Mouse (Mus musculus) neural tube, embryonic 14.5 days (tissue): Measurements from ENCODE around the gene Tinagl1. TPM values are rescaled to one million over a fixed set of nuclear protein-coding genes. Genes with fewer than 3 reads are reported as not detected.

Experiments
- ATAC-seq: fragments of 200-750 bp; cut with Nextera tagmentation; 2 replicates; pipeline ENCODE4 v1.8.0; 2017; ENCODE audit warnings: low read depth, mild to moderate bottlenecking, moderate TSS enrichment, moderate library complexity
- H3K27ac ChIP-seq: fragments of 300-500 bp; sonication (generic); 2 replicates; pipeline ENCODE4 v1.5.1; 2014; ENCODE audit warnings: low read depth, mild to moderate bottlenecking, control low read depth, low read length, moderate library complexity, mixed read lengths
- H3K27me3 ChIP-seq: fragments of 300-500 bp; sonication (generic); 2 replicates; pipeline ENCODE4 v1.6.1; 2014; ENCODE audit warnings: low read length; ENCODE audit not compliant: control insufficient read depth, insufficient read depth
- H3K36me3 ChIP-seq: fragments of 300-500 bp; sonication (generic); 2 replicates; pipeline ENCODE4 v1.6.1; 2014; ENCODE audit warnings: low read length, mixed read lengths; ENCODE audit not compliant: control insufficient read depth, insufficient read depth
- H3K4me1 ChIP-seq: fragments of 300-500 bp; sonication (generic); 2 replicates; pipeline ENCODE4 v1.6.1; 2014; ENCODE audit warnings: low read length; ENCODE audit not compliant: control insufficient read depth, insufficient read depth
- H3K4me2 ChIP-seq: fragments of 300-500 bp; sonication (generic); 2 replicates; pipeline ENCODE4 v1.6.1; 2014; ENCODE audit warnings: mild to moderate bottlenecking, low read depth, low read length, control low read depth
- H3K4me3 ChIP-seq: fragments of 300-500 bp; sonication (generic); 2 replicates; pipeline ENCODE4 v1.5.1; 2014; ENCODE audit warnings: low read depth, low read length, control low read depth, mixed read lengths
- H3K9ac ChIP-seq: fragments of 300-500 bp; sonication (generic); replicated peaks from 2 replicates; pipeline ENCODE4 v1.6.1; 2014; ENCODE audit warnings: low read depth, mild to moderate bottlenecking, control low read depth, low read length, mixed read lengths
- H3K9me3 ChIP-seq: fragments of 300-500 bp; sonication (generic); 2 replicates; pipeline ENCODE4 v1.6.1; 2016; ENCODE audit warnings: low read length; ENCODE audit not compliant: control insufficient read depth
- WGBS: fragments of 180-500 bp; shearing (Covaris S2); extraction: QIAGEN DNeasy Blood & Tissue Kit; methylation state at CpG from one replicate; pipeline ENCODE4 v1.1.7; 2014; 5-methylcytosine and 5-hydroxymethylcytosine counted together
- polyA plus RNA-seq: library from polyadenylated mRNA; unstranded; fragments of >200 nt; fragmentation: Nextera tagmentation; extraction: Ambion mirVana; gene quantifications from 2 replicates; pipeline ENCODE4 v1.2.1, GENCODE M21; 2014

Gene Tinagl1
- polyA plus RNA-seq, 1 experiment from 2014 or later = 0.79 TPM

DNA sequence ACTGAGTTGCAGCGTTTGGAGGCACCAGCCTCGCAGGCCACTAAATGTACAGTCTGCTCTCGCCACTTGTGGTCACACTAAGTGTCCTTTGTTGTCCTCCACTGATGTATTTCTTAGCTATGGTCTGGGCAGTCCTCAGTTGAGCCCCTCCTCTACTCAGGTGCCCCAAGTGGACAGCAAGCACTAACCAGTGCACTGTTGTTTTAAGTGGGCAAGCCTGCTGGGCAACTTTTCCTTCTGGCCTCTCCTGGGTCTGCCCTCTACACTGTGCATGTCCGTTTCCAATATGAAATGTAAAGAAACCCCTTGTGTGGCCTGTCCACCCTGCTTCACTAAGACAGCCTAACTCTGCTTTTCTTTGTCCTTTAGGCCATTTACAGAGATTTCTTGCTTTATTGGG is 50.8 kb downstream of the Tinagl1 start:
- Histone ChIP-seq H3K9ac (no peak overlapping the region), H3K9me3 (no peaks in the 10 kb centered on the region), H3K4me3 (no peak overlapping the region), H3K36me3 (peaks cover 37% of the 10 kb centered on the region), H3K4me1 (no peaks in the 10 kb centered on the region), H3K27me3 (no peaks in the 10 kb centered on the region), H3K27ac (no peak overlapping the region), H3K4me2 (no peak overlapping the region)
- ATAC-seq = no peak
- WGBS = 96% methylated on average over 4 of the region's 4 CpGs

DNA sequence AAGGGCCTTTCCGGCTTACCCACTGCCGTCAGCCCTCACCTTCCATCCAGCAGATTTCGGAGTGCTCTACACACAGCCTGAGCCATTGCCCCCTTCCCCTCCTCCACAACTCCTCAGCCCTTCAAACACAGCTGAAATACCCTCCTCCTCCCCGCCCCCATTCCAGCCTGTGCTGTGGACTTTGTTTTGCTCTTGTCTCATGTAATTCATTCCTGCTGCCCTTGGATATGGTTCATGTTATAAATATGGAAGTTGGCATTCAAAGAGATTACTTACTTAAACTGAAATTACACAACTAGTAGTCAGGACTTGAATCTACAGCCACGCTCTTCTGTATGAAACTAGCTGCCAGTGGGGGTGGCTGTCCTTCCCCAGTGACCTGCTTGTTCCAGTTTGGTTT is 51.9 kb downstream of the Tinagl1 start:
- Histone ChIP-seq H3K4me1 (no peaks in the 10 kb centered on the region), H3K9me3 (no peaks in the 10 kb centered on the region), H3K27ac (no peak overlapping the region), H3K36me3 (peaks cover 37% of the 10 kb centered on the region), H3K4me2 (no peak overlapping the region), H3K27me3 (no peaks in the 10 kb centered on the region), H3K9ac (no peak overlapping the region), H3K4me3 (no peak overlapping the region)
- WGBS = 91% methylated on average over 5 of the region's 5 CpGs
- ATAC-seq = no peak

DNA sequence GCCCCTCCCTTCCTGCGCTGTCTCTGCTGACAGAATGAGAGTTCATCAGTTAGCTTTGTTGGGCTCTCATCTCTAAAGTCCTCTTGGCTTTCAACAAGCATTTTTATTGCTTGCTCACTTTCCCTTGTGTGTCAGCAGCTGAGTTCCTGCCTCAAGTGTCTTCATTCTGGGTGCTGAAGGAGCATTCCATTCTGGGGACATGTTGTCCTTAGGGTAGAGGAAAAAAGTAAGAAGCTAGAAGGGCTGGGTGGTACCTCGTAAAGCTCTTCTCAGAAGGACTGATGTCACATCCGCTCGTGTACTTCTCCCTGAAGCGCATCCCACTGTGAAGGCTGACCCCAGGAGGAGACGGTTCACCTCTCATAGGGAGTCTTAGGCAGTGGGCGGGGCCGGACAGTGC is 53.4 kb downstream of the Tinagl1 start:
- H3K36me3 ChIP-seq = peaks cover 35% of the 10 kb centered on the region
- H3K4me2 ChIP-seq = no peak overlapping the region
- no peak overlapping the region for H3K27ac ChIP-seq
- H3K9ac ChIP-seq = no peak overlapping the region
- no peaks in the 10 kb centered on the region for H3K9me3 ChIP-seq
- no peaks in the 10 kb centered on the region for H3K4me1 ChIP-seq
- ATAC-seq = no peak
- no peak overlapping the region for H3K4me3 ChIP-seq
- WGBS = 74% methylated on average over 8 of the region's 8 CpGs
- H3K27me3 ChIP-seq = no peaks in the 10 kb centered on the region

DNA sequence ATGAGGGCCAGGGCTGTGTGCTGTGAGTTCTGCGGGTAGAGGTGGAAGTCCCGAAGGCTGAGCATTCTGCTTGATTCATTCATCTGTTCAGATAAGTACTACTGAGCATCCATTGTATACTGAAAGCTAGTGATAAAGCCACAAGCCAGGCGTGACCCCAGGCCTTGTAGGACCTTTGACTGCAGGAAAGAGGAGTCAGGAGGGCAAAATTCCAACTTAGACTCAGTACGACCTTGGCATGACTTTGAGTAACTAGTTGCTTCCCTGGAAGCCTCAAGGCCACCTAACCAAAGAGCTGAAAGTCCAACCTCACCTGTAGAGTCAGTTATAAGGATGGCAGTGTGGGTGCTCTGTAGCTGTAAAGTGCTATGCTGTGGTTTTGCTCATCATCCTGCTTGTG is 54.2 kb downstream of the Tinagl1 start:
- WGBS = 86% methylated on average over 4 of the region's 4 CpGs
- no peaks in the 10 kb centered on the region for H3K9me3 ChIP-seq
- no peak for ATAC-seq

More for the DNA sequence above, 54.2 kb downstream of the Tinagl1 start:
- Histone ChIP-seq H3K27ac (no peak overlapping the region), H3K4me1 (no peaks in the 10 kb centered on the region), H3K9ac (no peak overlapping the region), H3K36me3 (peaks cover 33% of the 10 kb centered on the region), H3K4me2 (no peak overlapping the region), H3K4me3 (no peak overlapping the region), H3K27me3 (no peaks in the 10 kb centered on the region)

Other genes with a start within 250 kb of the Tinagl1 start
- not detected in 2 replicates for gene Spocd1, start 245.9 kb downstream of the Tinagl1 start, polyA plus RNA-seq
- gene Adgrb2, start 190.3 kb downstream of the Tinagl1 start, polyA plus RNA-seq = 15.4 and 17.1 TPM in 2 replicates
- gene Col16a1, start 127.3 kb downstream of the Tinagl1 start, polyA plus RNA-seq = 5.8 and 18.2 TPM in 2 replicates
- gene Pef1, start 72.6 kb downstream of the Tinagl1 start, polyA plus RNA-seq = 66.2 and 68.3 TPM in 2 replicates
- 1.2 and 1.8 TPM in 2 replicates for gene Hcrtr1, start 35.8 kb downstream of the Tinagl1 start, polyA plus RNA-seq
- gene Gm853, start 47.3 kb upstream of the Tinagl1 start, polyA plus RNA-seq = not detected in 2 replicates
- 34.8 and 36.4 TPM in 2 replicates for gene Serinc2, start 104.1 kb upstream of the Tinagl1 start, polyA plus RNA-seq
- gene Fabp3, start 133.5 kb upstream of the Tinagl1 start, polyA plus RNA-seq = 193 and 278 TPM in 2 replicates
- gene Gm10570, start 133.6 kb upstream of the Tinagl1 start, polyA plus RNA-seq = 0.99 and 1.8 TPM in 2 replicates
- gene Zcchc17, start 184.8 kb upstream of the Tinagl1 start, polyA plus RNA-seq = 97.0 and 98.1 TPM in 2 replicates
- gene Snrnp40, start 185.0 kb upstream of the Tinagl1 start, polyA plus RNA-seq = 101 and 102 TPM in 2 replicates